In genomic region chr7:98104481-98105435, GRCm38 (mm10) we compare ENCODE assay signal across 9 mouse cellular contexts. TPM values are rescaled to one million over a fixed set of nuclear protein-coding genes. Genes with fewer than 3 reads are reported as not detected.
DNase-seq lines count a peak whose midpoint lies in the region; ATAC-seq and TF ChIP-seq lines count a peak whose summit lies in the region.
"Had no signal": no experiment of that assay in that cellular context is flagged by ENCODE, and none has a peak within 500 bp of the region (broad histone marks: within the 10 kb centered on the region; RNA-seq: fewer than 3 reads in every experiment).

No protein-coding gene starts in this region.

- H3K4me2 ChIP-seq in midbrain, postnatal 0 days (ENCODE audit: low read depth, low read length, poor library complexity, severe bottlenecking) = no peak overlapping the region
- no peak overlapping the region for H3K4me2 ChIP-seq in midbrain, embryonic 14.5 days (ENCODE audit: low read length)
- H3K4me2 ChIP-seq in limb, embryonic 12.5 days = no peak overlapping the region
- H3K4me2 ChIP-seq in stomach, embryonic 16.5 days (ENCODE audit: low read depth, low read length) = no peak overlapping the region

- H3K9me3 ChIP-seq in midbrain, postnatal 0 days (ENCODE audit: low read length) = no peaks in the 10 kb centered on the region
- H3K9me3 ChIP-seq in midbrain, embryonic 14.5 days (ENCODE audit: control insufficient read depth, low read length) = no peaks in the 10 kb centered on the region
- no peaks in the 10 kb centered on the region for H3K9me3 ChIP-seq in limb, embryonic 12.5 days
- no peaks in the 10 kb centered on the region for H3K9me3 ChIP-seq in stomach, embryonic 16.5 days (replicated peaks; ENCODE audit: control insufficient read depth, low read length)

- 0 out of 2 replicates have a peak overlapping the region, but pooled peaks have one; percentile 13 for H3K9ac ChIP-seq in midbrain, postnatal 0 days (replicated peaks; ENCODE audit: low read length, poor library complexity, severe bottlenecking)
- H3K9ac ChIP-seq in midbrain, embryonic 14.5 days (replicated peaks; ENCODE audit: low read length) = no peak overlapping the region
- no peak overlapping the region for H3K9ac ChIP-seq in limb, embryonic 12.5 days (replicated peaks)
- H3K9ac ChIP-seq in stomach, embryonic 16.5 days (ENCODE audit: low read length) = peak overlapping the region; percentile 40

- peak; percentile 40 for DNase-seq in adrenal gland, postnatal 10 days
- no peak for DNase-seq in adrenal gland, postnatal 4 days (ENCODE audit: low spot score in 2 of 2)
- DNase-seq in midbrain, postnatal 0 days (ENCODE audit: low spot score) = no peak
- DNase-seq in midbrain, embryonic 14.5 days = no peak
- no peak for DNase-seq in gastrocnemius, postnatal 36 days
- no peak for DNase-seq in layer of hippocampus, postnatal 36 days

- no peak for TF ChIP-seq CTCF in midbrain, postnatal 0 days (IDR thresholded peaks at IDR 0.05)

- no peak overlapping the region for H3K4me3 ChIP-seq in midbrain, postnatal 0 days (ENCODE audit: low read depth, low read length)
- no peak overlapping the region for H3K4me3 ChIP-seq in midbrain, embryonic 14.5 days (replicated peaks; ENCODE audit: low read depth, low read length)
- no peak overlapping the region for H3K4me3 ChIP-seq in limb, embryonic 12.5 days (replicated peaks)
- H3K4me3 ChIP-seq in stomach, embryonic 16.5 days (replicated peaks; ENCODE audit: low read length) = no peak overlapping the region

- H3K27me3 ChIP-seq in midbrain, postnatal 0 days (ENCODE audit: insufficient read depth, low read length) = no peaks in the 10 kb centered on the region
- no peaks in the 10 kb centered on the region for H3K27me3 ChIP-seq in midbrain, embryonic 14.5 days (ENCODE audit: control insufficient read depth, insufficient read depth, low read length)
- H3K27me3 ChIP-seq in limb, embryonic 12.5 days = peaks cover under 1% of the 10 kb centered on the region; the same call in 1 of the 2 replicates
- H3K27me3 ChIP-seq in stomach, embryonic 16.5 days (ENCODE audit: control insufficient read depth, insufficient read depth, low read length) = no peaks in the 10 kb centered on the region

- ATAC-seq in midbrain, postnatal 0 days (ENCODE audit: low FRiP score) = no peak
- no peak for ATAC-seq in midbrain, embryonic 14.5 days (ENCODE audit: low FRiP score, low TSS enrichment)
- no peak for ATAC-seq in limb, embryonic 12.5 days (ENCODE audit: insufficient number of reproducible peaks, insufficient read depth, low FRiP score, low TSS enrichment, low read depth)
- peak; percentile 15; the same call in 1 of the 2 replicates for ATAC-seq in stomach, embryonic 16.5 days (ENCODE audit: insufficient read depth, low FRiP score)

- H3K4me1 ChIP-seq in midbrain, postnatal 0 days (ENCODE audit: insufficient read depth, low read length) = peaks cover 4% of the 10 kb centered on the region; the same call in 1 of the 2 replicates
- H3K4me1 ChIP-seq in midbrain, embryonic 14.5 days (ENCODE audit: control insufficient read depth, insufficient read depth, low read length) = 0 out of 2 replicates have a peak, but pooled peaks cover 7% of the 10 kb centered on the region
- H3K4me1 ChIP-seq in limb, embryonic 12.5 days (replicated peaks) = 0 out of 2 replicates have a peak, but pooled peaks cover 6% of the 10 kb centered on the region
- no peaks in the 10 kb centered on the region for H3K4me1 ChIP-seq in stomach, embryonic 16.5 days (ENCODE audit: control insufficient read depth, insufficient read depth, low read length)

- H3K36me3 ChIP-seq in midbrain, postnatal 0 days (ENCODE audit: insufficient read depth, low read length) = no peaks in the 10 kb centered on the region
- no peaks in the 10 kb centered on the region for H3K36me3 ChIP-seq in midbrain, embryonic 14.5 days (ENCODE audit: control insufficient read depth, insufficient read depth, low read length)
- no peaks in the 10 kb centered on the region for H3K36me3 ChIP-seq in limb, embryonic 12.5 days
- no peaks in the 10 kb centered on the region for H3K36me3 ChIP-seq in stomach, embryonic 16.5 days (ENCODE audit: control insufficient read depth, insufficient read depth, low read length)

- WGBS in midbrain, postnatal 0 days = 66% methylated on average over 16 of the region's 16 CpGs
- 68% methylated on average over 16 of the region's 16 CpGs for WGBS in midbrain, embryonic 14.5 days
- WGBS in limb, embryonic 12.5 days = 64% methylated on average over 16 of the region's 16 CpGs
- 50% methylated on average over 16 of the region's 16 CpGs for WGBS in stomach, embryonic 16.5 days

- intact Hi-C loops in gastrocnemius, postnatal 36 days (cut with DNase I) = loop anchor here (1.0 kb wide), 1 partner anchor 16 kb away; no protein-coding TSS in a partner anchor

- H3K27ac ChIP-seq in midbrain, postnatal 0 days (ENCODE audit: low read depth, low read length) = no peak overlapping the region
- H3K27ac ChIP-seq in midbrain, embryonic 14.5 days (replicated peaks; ENCODE audit: low read depth, low read length) = no peak overlapping the region
- H3K27ac ChIP-seq in limb, embryonic 12.5 days = peak overlapping the region; percentile 35; the same call in 1 of the 2 replicates
- H3K27ac ChIP-seq in stomach, embryonic 16.5 days (ENCODE audit: low read length) = peak overlapping the region; percentile 3; the same call in 1 of the 2 replicates

RNA-seq across cellular contexts. Expression of gene Myo7a, which starts 14.6 kb away (rescaled TPM):
- 10 to 100 TPM; 48.9 to 87.1 TPM for total RNA-seq in adrenal gland, postnatal 10 days (2021)
- total RNA-seq in adrenal gland, postnatal 4 days (2021) = 100 to 1,000 TPM; 132 to 153 TPM
- total RNA-seq in midbrain, postnatal 0 days (2014; rRNA removed) = 66.0 and 74.3 TPM in 2 replicates
- polyA plus RNA-seq in midbrain, postnatal 0 days (2015; fragmentation: Nextera tagmentation; extraction: Ambion mirVana) = 11.1 and 14.6 TPM in 2 replicates
- polyA plus RNA-seq in midbrain, embryonic 14.5 days (2014; fragmentation: Nextera tagmentation; extraction: Ambion mirVana) = 20.3 and 21.0 TPM in 2 replicates
- polyA plus RNA-seq in limb, embryonic 12.5 days (2016; fragmentation: Nextera tagmentation; extraction: Ambion mirVana) = 13.4 and 17.4 TPM in 2 replicates
- polyA plus RNA-seq in stomach, embryonic 16.5 days (2015; fragmentation: Nextera tagmentation; extraction: Ambion mirVana) = 10.9 and 11.4 TPM in 2 replicates
- 1 to 10 TPM; 2.6 to 3.2 TPM for total RNA-seq in gastrocnemius, postnatal 36 days (2021)
- total RNA-seq in layer of hippocampus, postnatal 36 days (2021) = 10 to 100 TPM; 10.1 to 10.2 TPM

RNA-seq across cellular contexts. Expression of gene Omp, which starts 40.5 kb away (rescaled TPM):
- 1 to 10 TPM in 1 of 2 experiments, under 1 TPM in 1; 0.66 to 1.2 TPM for total RNA-seq in adrenal gland, postnatal 10 days (2021)
- total RNA-seq in adrenal gland, postnatal 4 days (2021) = 1 to 10 TPM in 1 of 2 experiments, under 1 TPM in 1; 0.79 to 1.3 TPM
- 0.55 and 0.57 TPM in 2 replicates for total RNA-seq in midbrain, postnatal 0 days (2014; rRNA removed)
- polyA plus RNA-seq in midbrain, postnatal 0 days (2015; fragmentation: Nextera tagmentation; extraction: Ambion mirVana) = 0.22 and 0.46 TPM in 2 replicates
- polyA plus RNA-seq in midbrain, embryonic 14.5 days (2014; fragmentation: Nextera tagmentation; extraction: Ambion mirVana) = 0.29 and 0.43 TPM in 2 replicates
- polyA plus RNA-seq in limb, embryonic 12.5 days (2016; fragmentation: Nextera tagmentation; extraction: Ambion mirVana) = 0.19 TPM in 1 of 2 replicates, not detected in the other
- polyA plus RNA-seq in stomach, embryonic 16.5 days (2015; fragmentation: Nextera tagmentation; extraction: Ambion mirVana) = 2.1 and 2.5 TPM in 2 replicates
- under 1 TPM in 1 of 2 experiments, not detected in 1; 0.12 TPM for total RNA-seq in gastrocnemius, postnatal 36 days (2021)
- total RNA-seq in layer of hippocampus, postnatal 36 days (2021) = 1 to 10 TPM; 1.1 to 1.2 TPM
- polyA plus RNA-seq: forebrain, embryonic 11.5 days had no signal

Comparison
In these comparisons a context has a peak if more than half of its experiments do, and no peak if none do; other contexts are left out.
1. H3K9ac ChIP-seq: peak in midbrain, postnatal 0 days (single experiment) and stomach, embryonic 16.5 days (single experiment); none in midbrain, embryonic 14.5 days (single experiment) and limb, embryonic 12.5 days (single experiment).
2. H3K27ac ChIP-seq: peak in limb, embryonic 12.5 days (single experiment) and stomach, embryonic 16.5 days (single experiment); none in midbrain, postnatal 0 days (single experiment) and midbrain, embryonic 14.5 days (single experiment).